Mouse (Mus musculus) thymus, postnatal 0 days (tissue): ENCODE data around the gene Defa34. TPM values are rescaled to one million over a fixed set of nuclear protein-coding genes. Genes with fewer than 3 reads are reported as not detected.
"Not testable (repeated sequence)": the region's sequence is repeated elsewhere in the genome, so short reads cannot be mapped to it uniquely, and the experiment has no call there.

Source experiments
- DNase-seq: peaks from one replicate; pipeline ENCODE4 v3.0.0-alpha.2; 2015; ENCODE audit warnings: low spot score
- polyA plus RNA-seq: library from polyadenylated mRNA; unstranded; fragments of >200 nt; fragmentation: Nextera tagmentation; extraction: Ambion mirVana; gene quantifications from 2 replicates; pipeline ENCODE4 v1.2.1, GENCODE M21; 2015

Defa34 gene
- not detected in 2 replicates for polyA plus RNA-seq

GRCm38 (mm10) chr8:21665497-21665896 is at the start of gene Defa34:
Gene Defa34 (plus strand): TSS chr8:21665797.
- not testable (repeated sequence) for DNase-seq

- DNase-seq, result not testable (repeated sequence)
Observed at GRCm38 (mm10) chr8:21617883-21618282, 47.7 kb upstream of the Defa34 start, which contains the start of gene Defa26. Gene Defa26 (plus strand): TSS chr8:21618183.

- not testable (repeated sequence) for DNase-seq
Observed at GRCm38 (mm10) chr8:21655480-21655879, 10.1 kb upstream of the Defa34 start, which contains the start of gene Defa17. Gene Defa17 (plus strand): TSS chr8:21655780.

- DNase-seq, result not testable (repeated sequence)
Observed at GRCm38 (mm10) chr8:21703545-21703944, 37.9 kb downstream of the Defa34 start, which contains the start of gene AY761184. Gene AY761184 (minus strand): TSS chr8:21703645.

Other genes with a start within 250 kb of the Defa34 start
- not detected in 2 replicates for gene Defa36, start 238.4 kb upstream of the Defa34 start, polyA plus RNA-seq
- 0.68 and 1.3 TPM in 2 replicates for gene Gm7849, start 209.2 kb upstream of the Defa34 start, polyA plus RNA-seq
- gene Defa20, start 156.5 kb upstream of the Defa34 start, polyA plus RNA-seq, result 0.41 TPM in 1 of 2 replicates, not detected in the other
- 0.41 TPM in 1 of 2 replicates, not detected in the other for gene Defa32, start 136.8 kb upstream of the Defa34 start, polyA plus RNA-seq
- not detected in 2 replicates for gene Defa37, start 100.4 kb upstream of the Defa34 start, polyA plus RNA-seq
- not detected in 2 replicates for gene Defa28, start 82.8 kb upstream of the Defa34 start, polyA plus RNA-seq
- gene Gm7861, start 71.3 kb upstream of the Defa34 start, polyA plus RNA-seq, result not detected in 2 replicates
- gene Defa26, start 47.6 kb upstream of the Defa34 start, polyA plus RNA-seq, result not detected in 2 replicates
- gene Defa17, start 10.0 kb upstream of the Defa34 start, polyA plus RNA-seq, result not detected in 2 replicates
- 0.48 TPM in 1 of 2 replicates, not detected in the other for gene AY761184, start 37.8 kb downstream of the Defa34 start, polyA plus RNA-seq
- gene Defa24, start 68.7 kb downstream of the Defa34 start, polyA plus RNA-seq, result 0.59 and 0.77 TPM in 2 replicates
- gene Defb50, start 157.7 kb downstream of the Defa34 start, polyA plus RNA-seq, result 0.41 TPM in 1 of 2 replicates, not detected in the other
- gene Defb2, start 174.1 kb downstream of the Defa34 start, polyA plus RNA-seq, result not detected in 2 replicates
- not detected in 2 replicates for gene Defb10, start 193.1 kb downstream of the Defa34 start, polyA plus RNA-seq
- not detected in 2 replicates for gene Defb9, start 219.6 kb downstream of the Defa34 start, polyA plus RNA-seq
- not detected in 2 replicates for gene Defb11, start 240.6 kb downstream of the Defa34 start, polyA plus RNA-seq